Mouse (Mus musculus) adrenal gland, adult 8-10 months (tissue): ENCODE measurements around the gene Nt5c1a. TPM values are rescaled to one million over a fixed set of nuclear protein-coding genes. Genes with fewer than 3 reads are reported as not detected.
"Not testable (repeated sequence)": the region's sequence is repeated elsewhere in the genome, so short reads cannot be mapped to it uniquely, and the experiment has no call there.

Source experiments
- DNase-seq: peaks from one replicate; pipeline ENCODE4 v3.0.0; 2022
- total RNA-seq, 4 experiments: library from RNA; stranded (reverse); gene quantifications; 2 replicates each; pipeline ENCODE4 v1.2.4; 2022

Gene Nt5c1a
- 100 to 1,000 TPM in 2 of 4 experiments, 10 to 100 TPM in 2; 65.4 to 137 (median 88.0) TPM for total RNA-seq

GRCm38 (mm10) chr4:123201186-123202093 lies at the start of gene Nt5c1a:
Gene Nt5c1a (plus strand): TSS chr4:123201504.
- DNase-seq, result peak; percentile 63

DNA sequence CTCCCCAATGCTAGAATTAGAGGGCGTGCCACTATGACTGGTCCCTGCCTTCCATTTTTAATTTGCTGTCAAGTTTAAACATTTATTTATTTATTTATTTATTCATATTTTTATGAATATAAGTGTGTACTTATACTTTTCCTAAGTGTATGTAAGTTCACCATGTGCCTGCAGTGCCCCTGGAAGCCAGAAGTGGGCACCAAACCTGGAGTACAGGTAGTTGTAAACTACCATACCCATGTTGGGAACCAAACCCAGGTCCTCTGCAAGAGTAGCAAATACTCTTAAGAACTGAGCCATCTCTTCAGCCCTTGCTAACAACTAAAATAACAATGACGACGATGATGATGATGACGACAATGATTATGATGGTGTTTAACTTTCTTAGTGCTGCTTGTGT lies 49.3 kb upstream of the Nt5c1a start:
- no peak for DNase-seq

DNA sequence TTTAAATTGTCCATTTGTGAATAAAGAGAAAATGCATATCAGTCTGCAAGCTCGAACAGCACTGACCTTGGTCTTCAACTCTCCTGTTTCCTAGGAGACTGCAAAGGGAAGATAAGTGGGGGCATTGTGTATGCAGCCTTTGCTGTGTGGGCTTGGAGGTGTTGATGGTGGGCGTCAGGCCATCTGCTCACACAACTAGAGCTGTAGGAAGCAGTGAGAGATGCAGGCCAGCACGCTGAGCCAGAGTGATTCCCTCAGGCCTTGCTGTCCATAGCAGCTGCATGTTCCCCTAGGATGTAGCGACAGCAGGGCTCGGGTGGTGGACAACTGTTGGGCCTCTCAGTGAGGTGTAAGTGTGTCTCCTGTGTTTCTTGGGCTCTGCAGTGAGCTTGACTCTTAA lies 48.3 kb upstream of the Nt5c1a start:
- DNase-seq, result no peak

DNA sequence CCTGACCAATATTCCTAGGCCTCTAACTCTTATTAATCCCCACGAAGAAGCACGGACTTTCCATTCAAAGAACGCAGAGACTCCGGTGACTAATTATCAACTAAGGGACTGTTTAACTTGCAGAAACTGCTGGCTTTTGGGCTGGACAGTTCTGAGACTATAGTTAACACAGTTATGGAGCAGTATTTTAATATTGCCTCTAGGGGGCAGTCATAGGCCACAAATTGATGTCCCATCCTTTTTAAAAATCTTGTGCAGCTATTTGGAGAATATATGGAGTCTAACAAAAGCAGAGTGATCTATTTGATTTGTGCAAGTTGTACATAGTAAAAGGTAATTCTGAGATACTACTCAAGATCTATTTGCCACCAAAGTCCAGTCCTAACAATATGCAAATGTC lies 46.3 kb upstream of the Nt5c1a start:
- DNase-seq, result no peak

- DNase-seq, result no peak
Observed at GRCm38 (mm10) chr4:123155427-123155826, 45.9 kb upstream of the Nt5c1a start.

DNA sequence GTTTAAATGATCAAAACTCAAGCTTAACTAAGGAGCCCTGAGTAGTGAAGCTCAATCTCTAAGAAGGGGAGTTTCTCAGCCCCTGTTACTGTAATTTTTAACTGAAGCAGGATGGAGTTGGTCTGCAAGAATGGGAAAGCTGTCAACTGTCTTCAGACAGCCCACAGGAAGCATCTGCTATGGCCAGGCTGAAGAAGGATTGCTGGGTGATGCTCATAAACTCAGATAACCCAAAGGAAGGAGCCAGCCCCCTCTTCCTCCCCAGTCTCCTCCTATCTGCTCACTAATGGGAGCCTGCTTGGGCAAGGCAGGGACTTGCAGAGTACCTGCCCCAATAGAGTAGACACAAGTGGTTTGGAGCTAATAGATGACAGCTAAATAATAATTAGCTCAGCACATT lies 45.5 kb upstream of the Nt5c1a start:
- DNase-seq, result no peak

GRCm38 (mm10) chr4:123160571-123160970 lies 40.7 kb upstream of the Nt5c1a start:
- no peak for DNase-seq

DNA sequence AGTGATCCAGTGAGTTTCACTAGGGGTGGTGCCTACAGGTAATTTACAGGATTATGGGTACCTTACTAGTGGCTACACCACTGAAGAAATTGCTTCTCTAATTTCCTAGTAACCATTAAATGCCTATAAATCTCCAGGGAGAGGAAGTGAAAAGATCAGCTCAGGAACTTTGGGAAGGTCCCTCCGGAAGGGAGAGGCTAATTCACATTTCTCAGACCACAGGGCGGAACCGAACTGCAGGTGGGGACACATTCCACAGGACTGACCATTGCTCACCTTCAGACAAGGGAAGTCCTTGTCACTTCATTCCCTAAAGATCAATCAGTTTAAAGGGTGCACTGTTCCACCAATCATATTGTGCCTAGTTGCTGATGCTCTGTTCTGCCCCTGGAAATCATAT lies 40.1 kb upstream of the Nt5c1a start:
- not testable (repeated sequence) for DNase-seq

DNA sequence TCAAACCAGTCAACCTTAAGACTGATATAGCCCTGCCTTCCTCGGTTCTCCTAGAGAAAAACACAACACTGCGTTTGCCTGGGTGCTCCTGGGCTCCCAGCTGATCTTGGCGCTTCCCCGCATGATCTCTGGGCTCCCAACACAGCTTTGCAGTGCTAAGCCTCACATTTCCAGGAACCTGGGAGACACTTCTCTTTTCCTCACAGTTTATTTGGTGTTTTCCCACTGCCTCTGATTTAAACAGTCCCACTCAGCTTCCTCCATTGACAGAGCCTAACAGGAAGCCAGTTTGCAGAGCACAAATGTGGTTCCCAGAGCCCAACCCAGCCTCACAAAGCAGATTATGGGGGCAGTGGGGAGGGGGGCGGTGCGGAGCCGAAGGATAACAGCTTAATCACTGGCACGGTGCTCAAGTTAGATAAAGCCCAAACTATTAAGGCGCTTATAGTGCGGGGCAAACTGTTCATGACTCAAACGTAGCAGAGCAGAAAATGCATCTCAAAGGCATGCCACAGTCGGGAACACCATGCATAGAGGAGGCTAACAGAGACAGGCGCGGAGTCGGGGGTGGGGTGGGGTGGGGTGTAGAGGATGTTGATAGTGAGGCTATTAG lies 38.9 kb upstream of the Nt5c1a start:
- DNase-seq, result no peak

DNA sequence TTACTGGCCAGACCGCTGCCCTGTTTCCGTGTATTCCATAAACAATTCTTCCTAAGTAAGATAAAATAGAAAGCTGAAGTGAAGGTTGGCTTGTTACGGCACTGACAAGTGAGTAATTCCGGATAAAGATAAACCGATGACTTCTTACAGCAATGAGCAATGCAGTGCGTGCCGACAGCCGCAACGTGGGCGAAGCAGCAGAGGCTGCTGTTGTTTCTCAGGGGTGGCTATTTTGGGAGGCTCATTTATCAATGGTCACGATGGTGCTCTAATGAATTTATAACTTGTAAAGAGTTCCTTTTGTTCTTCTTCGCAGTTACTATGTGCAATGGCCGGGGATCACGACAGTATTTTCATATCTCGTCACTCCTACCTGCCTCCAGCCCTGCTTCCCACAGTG lies 37.1 kb upstream of the Nt5c1a start:
- no peak for DNase-seq

GRCm38 (mm10) chr4:123171811-123172210 lies 29.5 kb upstream of the Nt5c1a start:
- no peak for DNase-seq

DNA sequence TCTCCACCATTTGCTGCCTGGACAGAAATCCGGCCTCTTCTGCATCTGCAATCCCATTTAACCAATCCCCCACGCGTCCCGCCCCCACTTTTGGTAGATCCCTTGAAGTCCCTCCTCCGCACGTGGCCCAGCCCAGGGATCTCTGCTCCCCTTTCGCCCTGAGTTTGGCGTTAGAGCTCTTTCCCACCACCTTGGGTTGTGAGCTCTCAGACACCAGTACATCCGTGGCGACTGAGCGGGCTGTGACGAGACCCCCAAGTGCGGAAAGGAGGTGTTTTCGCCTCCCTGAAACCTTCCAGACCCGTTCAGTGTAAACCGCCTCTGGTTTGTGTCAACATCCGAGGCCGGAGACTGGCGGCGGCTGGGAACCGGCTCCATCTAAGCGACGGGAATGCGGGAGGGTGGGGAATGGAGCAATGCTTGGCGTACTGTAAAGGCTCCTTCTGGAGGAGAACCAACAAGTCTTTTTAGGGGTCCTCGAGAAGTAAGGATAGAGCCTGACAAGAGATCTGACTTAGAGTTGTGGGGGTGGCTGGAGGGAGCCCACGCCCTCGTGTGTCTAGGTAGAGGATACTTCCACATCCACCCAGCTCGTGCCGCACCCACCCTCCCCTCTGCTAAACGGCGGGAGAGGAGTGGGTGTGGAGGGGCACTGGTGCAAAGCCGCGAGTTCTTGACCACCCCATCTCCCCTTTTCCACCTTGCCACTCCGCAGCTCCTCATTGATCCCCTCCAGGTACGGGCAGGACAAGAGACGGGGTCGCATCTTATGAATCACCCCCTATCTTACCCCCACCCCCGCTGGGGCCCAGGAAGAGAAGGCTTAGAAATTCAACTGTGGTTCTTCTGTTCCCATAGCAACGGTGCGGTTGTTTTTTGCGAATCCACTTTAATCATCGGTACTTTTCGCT lies 18.7 kb upstream of the Nt5c1a start, which contains the start of gene Hpcal4:
Gene Hpcal4 (plus strand): TSS at position 900 of the 911 bp plus-strand sequence.
- DNase-seq, result no peak

- peak; percentile 89 for DNase-seq
Observed at GRCm38 (mm10) chr4:123183239-123184056, 17.9 kb upstream of the Nt5c1a start.

GRCm38 (mm10) chr4:123184816-123185215 lies 16.5 kb upstream of the Nt5c1a start:
- DNase-seq, result no peak

DNA sequence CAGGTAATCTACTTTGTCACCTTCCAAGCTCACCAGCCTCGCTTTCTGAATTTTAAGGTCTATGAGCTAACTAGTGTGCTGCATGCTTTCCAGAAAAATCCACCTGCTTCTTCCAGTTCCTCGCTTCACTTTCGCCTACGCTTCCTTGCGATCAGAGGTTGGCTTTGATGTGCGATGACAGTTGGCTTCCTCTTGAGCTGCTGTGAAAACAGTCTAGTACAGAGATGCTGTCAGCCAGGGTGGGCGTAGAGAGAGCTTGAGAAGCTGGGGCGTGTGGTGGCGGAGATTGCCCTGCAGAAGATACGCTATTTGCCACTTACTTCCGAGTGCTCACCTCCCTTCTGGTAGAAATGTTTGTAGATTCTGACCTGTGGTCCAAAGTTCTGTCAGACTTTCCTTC lies 9.0 kb upstream of the Nt5c1a start:
- DNase-seq, result no peak

GRCm38 (mm10) chr4:123193791-123194190 lies 7.5 kb upstream of the Nt5c1a start:
- DNase-seq, result no peak

- peak; percentile 61 for DNase-seq
Observed at GRCm38 (mm10) chr4:123196695-123197094, 4.6 kb upstream of the Nt5c1a start.

DNA sequence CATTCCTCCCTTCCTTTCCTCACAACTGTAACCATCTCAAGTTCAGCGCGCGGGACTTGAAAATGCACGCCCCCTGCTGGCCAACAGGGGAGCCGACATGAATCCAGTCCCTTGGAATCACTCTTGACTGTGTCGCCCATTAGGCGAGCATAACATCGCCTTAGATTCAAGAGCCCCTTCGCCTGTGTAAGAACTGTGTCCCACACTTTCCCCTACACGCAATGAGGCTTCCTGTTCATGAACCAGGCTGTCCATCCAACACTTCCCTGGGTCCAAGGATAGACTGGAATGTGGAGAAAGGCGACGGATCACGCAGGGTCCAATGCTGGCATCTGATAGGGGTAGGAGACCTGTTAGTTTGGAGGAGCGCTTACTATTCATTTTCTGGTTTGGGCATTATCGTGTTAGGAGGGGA lies 526 bp upstream of the Nt5c1a start:
- peak; percentile 67 for DNase-seq

DNA sequence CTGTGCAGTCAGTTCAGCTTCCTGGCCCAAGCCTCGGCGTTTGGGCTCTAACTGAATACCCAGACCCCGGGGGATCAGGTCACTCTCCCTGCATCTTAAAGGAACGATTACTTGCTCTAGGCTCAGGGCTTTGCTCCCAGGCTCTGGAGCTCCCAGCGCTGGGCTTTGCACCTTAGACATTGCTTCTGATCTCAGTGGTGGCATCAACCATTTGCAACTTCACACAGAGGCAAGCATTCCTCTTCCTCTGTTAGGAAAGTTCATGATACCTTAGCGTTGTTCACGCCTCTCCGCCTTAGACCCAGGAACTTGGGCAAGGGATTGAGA lies 753 bp downstream of the Nt5c1a start:
- DNase-seq, result no peak

DNA sequence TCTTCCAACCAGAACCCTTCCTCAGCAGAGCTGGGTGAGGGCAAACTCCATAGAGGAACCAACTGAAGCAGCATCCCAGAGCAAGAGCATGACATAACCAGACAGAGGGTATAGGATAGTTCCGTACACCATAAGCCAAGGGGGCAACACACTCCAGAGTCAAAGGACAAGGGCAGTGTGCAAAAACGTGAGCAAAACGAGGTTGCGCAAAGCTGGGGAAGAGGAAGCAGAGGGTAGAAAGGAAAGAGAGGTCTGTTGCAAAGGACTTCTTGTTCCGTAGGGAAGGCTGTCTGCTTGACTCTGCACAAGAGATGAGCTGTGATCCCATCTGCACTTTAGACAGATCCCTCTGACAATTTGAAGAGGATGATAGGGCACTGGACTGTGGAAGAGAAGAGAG lies 6.0 kb downstream of the Nt5c1a start:
- DNase-seq, result no peak

DNA sequence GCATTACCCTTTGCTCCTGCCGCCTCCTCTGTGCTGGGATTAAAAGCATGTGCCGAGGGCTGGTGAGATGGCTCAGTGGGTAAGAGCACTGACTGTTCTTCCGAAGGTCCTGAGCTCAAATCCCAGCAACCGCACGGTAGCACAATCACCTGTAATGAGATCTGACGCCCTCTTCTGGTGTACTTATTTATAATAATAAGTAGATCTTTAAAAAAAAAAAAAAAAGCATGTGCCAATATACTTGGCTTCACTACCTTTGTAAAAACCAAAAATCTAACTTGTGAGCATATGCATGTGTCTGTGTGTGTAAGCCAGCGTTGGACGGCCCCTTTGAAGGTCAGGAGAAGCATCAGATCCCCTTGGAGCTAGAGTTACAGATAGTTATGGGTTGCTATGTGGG lies 9.7 kb downstream of the Nt5c1a start:
- DNase-seq, result no peak

- no peak for DNase-seq
Observed at GRCm38 (mm10) chr4:123211453-123211852, 10.1 kb downstream of the Nt5c1a start.
